Mouse (Mus musculus): ENCODE data around the gene E130311K13Rik. TPM values are rescaled to one million over a fixed set of nuclear protein-coding genes. Genes with fewer than 3 reads are reported as not detected.

Gene E130311K13Rik
- polyA plus RNA-seq (2012; rRNA removed), result 3.1 TPM in 2 replicates

GRCm38 (mm10) chr3:63928878-63929859, at the start of gene E130311K13Rik:
Gene E130311K13Rik (minus strand): TSS chr3:63929472.

GRCm38 (mm10) chr3:63975955-63976908, 47.0 kb upstream of the E130311K13Rik start, which contains the start of gene Gmps:
Gene Gmps (plus strand): TSS chr3:63976106.

GRCm38 (mm10) chr3:63964100-63964921, 35.0 kb upstream of the E130311K13Rik start, which contains the start of gene Slc33a1:
Gene Slc33a1 (minus strand): TSS chr3:63964768.

GRCm38 (mm10) chr3:63899309-63899695, 30.0 kb downstream of the E130311K13Rik start, which contains the start of gene Plch1:
Gene Plch1 (minus strand): TSS chr3:63899472.

Other genes starting within 250 kb of the E130311K13Rik start
- gene Plch1, start 30.0 kb downstream of the E130311K13Rik start, polyA plus RNA-seq (2012; rRNA removed), result 23.5 and 31.8 TPM in 2 replicates
- gene Slc33a1, start 35.3 kb upstream of the E130311K13Rik start, polyA plus RNA-seq (2012; rRNA removed), result 6.2 and 10.3 TPM in 2 replicates
- 24.9 and 30.2 TPM in 2 replicates for gene Gmps, start 46.6 kb upstream of the E130311K13Rik start, polyA plus RNA-seq (2012; rRNA removed)
- gene Vmn2r1, start 152.1 kb upstream of the E130311K13Rik start, polyA plus RNA-seq (2012; rRNA removed), result 0.12 and 0.24 TPM in 2 replicates
- gene Vmn2r2, start 212.5 kb upstream of the E130311K13Rik start, polyA plus RNA-seq (2012; rRNA removed), result not detected in 2 replicates